Mouse (Mus musculus) bone marrow, adult 2 months (tissue): ENCODE data around the gene Gm6040. TPM values are rescaled to one million over a fixed set of nuclear protein-coding genes. Genes with fewer than 3 reads are reported as not detected.

ENCODE experiments used
- H3K27ac ChIP-seq: fragments of 200-500 bp; 2 replicates; pipeline ENCODE4 v1.5.1; 2012; ENCODE audit warnings: low read depth, mild to moderate bottlenecking, control low read depth, inconsistent platforms, low read length; ENCODE audit not compliant: control insufficient read depth, poor library complexity, insufficient read depth
- H3K4me1 ChIP-seq: fragments of 200-500 bp; 2 replicates; pipeline ENCODE4 v1.6.1; 2011; ENCODE audit warnings: low read length; ENCODE audit not compliant: control insufficient read depth, insufficient read depth
- H3K4me3 ChIP-seq: fragments of 200-500 bp; replicated peaks from 2 replicates; pipeline ENCODE3; 2011; ENCODE audit warnings: mild to moderate bottlenecking, low read depth, low read length, control low read depth; ENCODE audit not compliant: control insufficient read depth
- CTCF ChIP-seq: fragments of 200-500 bp; IDR thresholded peaks from 2 replicates; pipeline ENCODE4 v1.5.1; 2011; ENCODE audit warnings: low read length, control low read depth; ENCODE audit not compliant: control insufficient read depth, insufficient read depth
- POLR2A ChIP-seq: fragments of 200-500 bp; IDR thresholded peaks from 2 replicates; pipeline ENCODE4 v1.6.1; 2011; ENCODE audit warnings: low read depth, mild to moderate bottlenecking, control low read depth, low read length, borderline replicate concordance; ENCODE audit not compliant: control insufficient read depth
- WGBS: fragments of 180-500 bp; shearing (Covaris S2); methylation state at CpG from one replicate; pipeline ENCODE4 v1.1.7; 2018; 5-methylcytosine and 5-hydroxymethylcytosine counted together
- polyA plus RNA-seq: library from polyadenylated mRNA; stranded (reverse); fragments of >200 nt; gene quantifications from 2 replicates; pipeline ENCODE4 v1.2.4, GENCODE M21; 2011; ENCODE audit warnings: low replicate concordance; ENCODE audit not compliant: missing spikeins, insufficient read depth, insufficient read length

Gene Gm6040
- not detected in 2 replicates for polyA plus RNA-seq

- TF ChIP-seq CTCF (no peak), POLR2A (no peak)
- no peak within 1 kb of the TSS for H3K4me3 ChIP-seq
- no peak within 1 kb of the TSS for H3K27ac ChIP-seq
- 70% methylated on average over 3 of the region's 3 CpGs for WGBS
- H3K4me1 ChIP-seq, result no peaks in the 10 kb centered on the region
Measured at GRCm38 (mm10) chr8:20921971-20922370, at the start of gene Gm6040. Gm6040 (minus strand) TSS chr8:20922071.

- TF ChIP-seq POLR2A (no peak), CTCF (no peak)
- Histone ChIP-seq H3K4me3 (no peak overlapping the region), H3K27ac (no peak overlapping the region), H3K4me1 (no peaks in the 10 kb centered on the region)
- 61% methylated on average over 2 of the region's 2 CpGs for WGBS
Measured at GRCm38 (mm10) chr8:20964531-20964930, 42.7 kb upstream of the Gm6040 start.

GRCm38 (mm10) chr8:20944610-20945009 lies 22.7 kb upstream of the Gm6040 start, which contains the start of gene AY761185:
AY761185 (minus strand) TSS chr8:20944710.
- H3K4me1 ChIP-seq, result no peaks in the 10 kb centered on the region
- TF ChIP-seq CTCF, result no peak
- no peak for TF ChIP-seq POLR2A
- 64% methylated on average over 3 of the region's 3 CpGs for WGBS

GRCm38 (mm10) chr8:20912288-20912687 lies 9.6 kb downstream of the Gm6040 start:
- H3K27ac ChIP-seq, result no peak overlapping the region
- H3K4me3 ChIP-seq, result no peak overlapping the region
- no peaks in the 10 kb centered on the region for H3K4me1 ChIP-seq
- WGBS, result 37% methylated on average over 1 of the region's 1 CpGs
- TF ChIP-seq CTCF (no peak), POLR2A (no peak)

More at GRCm38 (mm10) chr8:20944610-20945009, 22.7 kb upstream of the Gm6040 start, which contains the start of gene AY761185:
- no peak within 1 kb of the TSS for H3K27ac ChIP-seq
- no peak within 1 kb of the TSS for H3K4me3 ChIP-seq

- Histone ChIP-seq H3K4me3 (no peak overlapping the region), H3K4me1 (no peaks in the 10 kb centered on the region), H3K27ac (no peak overlapping the region)
- no peak for TF ChIP-seq POLR2A
- no peak for TF ChIP-seq CTCF
- 8% methylated on average over 2 of the region's 2 CpGs for whole genome bisulfite sequencing
Measured at GRCm38 (mm10) chr8:20908256-20908655, 13.6 kb downstream of the Gm6040 start.

- WGBS, result 80% methylated on average over 2 of the region's 2 CpGs
- TF ChIP-seq CTCF, result no peak
- TF ChIP-seq POLR2A, result no peak
- Histone ChIP-seq H3K4me1 (no peaks in the 10 kb centered on the region), H3K4me3 (no peak overlapping the region), H3K27ac (no peak overlapping the region)
Measured at GRCm38 (mm10) chr8:20907119-20907518, 14.8 kb downstream of the Gm6040 start.

- Histone ChIP-seq H3K4me1 (no peaks in the 10 kb centered on the region), H3K4me3 (no peak within 1 kb of the TSS), H3K27ac (no peak within 1 kb of the TSS)
- 50% methylated on average over 2 of the region's 2 CpGs for WGBS
- TF ChIP-seq POLR2A (no peak), CTCF (no peak)
Measured at GRCm38 (mm10) chr8:20902527-20902926, 19.3 kb downstream of the Gm6040 start, which contains the start of gene Gm15056. Gm15056 (minus strand) TSS chr8:20902627.

GRCm38 (mm10) chr8:20892369-20892768 lies 29.5 kb downstream of the Gm6040 start, which contains the start of gene Defb33:
Defb33 (plus strand) TSS chr8:20892669.
- no peaks in the 10 kb centered on the region for H3K4me1 ChIP-seq
- H3K27ac ChIP-seq, result no peak within 1 kb of the TSS
- H3K4me3 ChIP-seq, result no peak within 1 kb of the TSS
- TF ChIP-seq POLR2A (no peak), CTCF (no peak)
- WGBS, result 82% methylated on average over 2 of the region's 2 CpGs

- no peak for TF ChIP-seq POLR2A
- TF ChIP-seq CTCF, result no peak
- no peak overlapping the region for H3K4me3 ChIP-seq
- H3K4me1 ChIP-seq, result no peaks in the 10 kb centered on the region
- H3K27ac ChIP-seq, result no peak overlapping the region
- 47% methylated on average over 6 of the region's 6 CpGs for WGBS
Measured at GRCm38 (mm10) chr8:20874608-20875007, 47.3 kb downstream of the Gm6040 start.

Other genes with a start within 250 kb of the Gm6040 start
- not detected in 2 replicates for gene Defb33, start 29.4 kb downstream of the Gm6040 start, polyA plus RNA-seq
- gene Gm15056, start 19.4 kb downstream of the Gm6040 start, polyA plus RNA-seq, result not detected in 2 replicates
- not detected in 2 replicates for gene AY761185, start 22.6 kb upstream of the Gm6040 start, polyA plus RNA-seq
- not detected in 2 replicates for gene Defa21, start 103.5 kb upstream of the Gm6040 start, polyA plus RNA-seq
- gene Defa23, start 133.0 kb upstream of the Gm6040 start, polyA plus RNA-seq, result not detected in 2 replicates
- not detected in 2 replicates for gene Defa35, start 143.0 kb upstream of the Gm6040 start, polyA plus RNA-seq
- not detected in 2 replicates for gene Defa25, start 162.4 kb upstream of the Gm6040 start, polyA plus RNA-seq
- not detected in 2 replicates for gene Gm14851, start 174.0 kb upstream of the Gm6040 start, polyA plus RNA-seq
- gene Defa30, start 212.6 kb upstream of the Gm6040 start, polyA plus RNA-seq, result not detected in 2 replicates
- gene Defa22, start 240.2 kb upstream of the Gm6040 start, polyA plus RNA-seq, result not detected in 2 replicates